Mouse (Mus musculus): ENCODE measurements around the gene Ksr1.

DNA sequence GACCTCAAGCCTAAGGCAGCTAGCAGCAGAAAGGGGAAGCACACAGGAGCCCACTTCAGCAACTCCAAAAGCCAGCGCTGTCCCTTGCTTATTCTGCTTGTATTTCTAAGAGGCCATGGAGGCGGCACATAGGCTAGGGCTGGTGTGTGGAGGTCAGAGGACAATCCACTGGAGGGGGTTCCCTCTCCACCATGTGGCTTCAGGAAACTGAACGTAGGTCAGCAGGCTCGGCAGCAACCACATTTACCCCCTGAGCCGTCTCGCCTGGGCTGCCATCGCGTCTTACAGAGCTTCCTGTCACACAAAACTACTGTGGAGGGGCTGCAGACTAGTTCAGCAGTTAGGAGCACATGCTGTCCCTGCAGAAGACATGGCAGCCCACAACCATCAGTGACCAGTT lies 20.4 kb downstream of the Ksr1 start:
- TF ChIP-seq POLR2A (IDR thresholded peaks at IDR 0.05; ENCODE audit: borderline replicate concordance, control insufficient read depth, low read depth, low read length): no peak
- TF ChIP-seq CTCF (IDR thresholded peaks at IDR 0.05; ENCODE audit: control insufficient read depth, insufficient read depth, low read length): no peak

All from bone marrow, adult 2 months (tissue).